Mouse (Mus musculus): ENCODE measurements at regions not wholly inside any gene's neighbourhood (a gene's known extent, or its start where the extent isn't known, plus 50 kb on each side); places are given as distances from the start of the nearest gene placed in this dataset.
A peak's percentile ranks its signal among the peaks of the same experiment; 100 is the strongest.

GRCm38 (mm10) chr4:53915326-53915725 lies 89.5 kb downstream of the Tmem38b start:
- peak; percentile 97 for ATAC-seq

- peak; percentile 27 for ATAC-seq
Measured at GRCm38 (mm10) chr4:53919188-53919587, 93.3 kb downstream of the Tmem38b start.

- ATAC-seq = peak; percentile 72
Measured at GRCm38 (mm10) chr4:53920587-53920986, 94.7 kb downstream of the Tmem38b start.

GRCm38 (mm10) chr4:53931068-53931467 lies 105.2 kb downstream of the Tmem38b start:
- ATAC-seq = no peak

GRCm38 (mm10) chr4:53931499-53931898 lies 105.7 kb downstream of the Tmem38b start:
- ATAC-seq = peak; percentile 94

GRCm38 (mm10) chr4:53935306-53935705 lies 109.5 kb downstream of the Tmem38b start:
- no peak for ATAC-seq

GRCm38 (mm10) chr4:53948736-53949135 lies 122.9 kb downstream of the Tmem38b start:
- ATAC-seq = no peak

GRCm38 (mm10) chr4:53949164-53949563 lies 123.3 kb downstream of the Tmem38b start:
- ATAC-seq = no peak

- ATAC-seq = no peak
Measured at GRCm38 (mm10) chr4:53950496-53950895, 124.7 kb downstream of the Tmem38b start.

GRCm38 (mm10) chr4:53951003-53951733 lies 125.3 kb downstream of the Tmem38b start:
- no peak for ATAC-seq

GRCm38 (mm10) chr4:53951734-53952109 lies 125.9 kb downstream of the Tmem38b start:
- ATAC-seq = no peak

- no peak for ATAC-seq
Measured at GRCm38 (mm10) chr4:53952288-53952687, 126.4 kb downstream of the Tmem38b start.

GRCm38 (mm10) chr4:53962458-53962857 lies 136.6 kb downstream of the Tmem38b start:
- ATAC-seq = no peak

- ATAC-seq = no peak
Measured at GRCm38 (mm10) chr4:53970461-53970860, 144.6 kb downstream of the Tmem38b start.

GRCm38 (mm10) chr4:53970960-53971359 lies 145.1 kb downstream of the Tmem38b start:
- ATAC-seq = no peak

GRCm38 (mm10) chr4:53976036-53976638 lies 150.3 kb downstream of the Tmem38b start:
- no peak for ATAC-seq

- no peak for ATAC-seq
Measured at GRCm38 (mm10) chr4:53986519-53987301, 160.9 kb downstream of the Tmem38b start.

- no peak for ATAC-seq
Measured at GRCm38 (mm10) chr4:53987536-53987935, 161.7 kb downstream of the Tmem38b start.

GRCm38 (mm10) chr4:54021069-54021829 lies 195.4 kb downstream of the Tmem38b start:
- ATAC-seq = no peak

- no peak for ATAC-seq
Measured at GRCm38 (mm10) chr4:54021861-54022385, 196.1 kb downstream of the Tmem38b start.

- ATAC-seq = no peak
Measured at GRCm38 (mm10) chr4:54026919-54027318, 201.1 kb downstream of the Tmem38b start.

GRCm38 (mm10) chr4:54027565-54028237 lies 201.9 kb downstream of the Tmem38b start:
- no peak for ATAC-seq
